Mouse (Mus musculus): ENCODE results near the gene Grb2.

DNA sequence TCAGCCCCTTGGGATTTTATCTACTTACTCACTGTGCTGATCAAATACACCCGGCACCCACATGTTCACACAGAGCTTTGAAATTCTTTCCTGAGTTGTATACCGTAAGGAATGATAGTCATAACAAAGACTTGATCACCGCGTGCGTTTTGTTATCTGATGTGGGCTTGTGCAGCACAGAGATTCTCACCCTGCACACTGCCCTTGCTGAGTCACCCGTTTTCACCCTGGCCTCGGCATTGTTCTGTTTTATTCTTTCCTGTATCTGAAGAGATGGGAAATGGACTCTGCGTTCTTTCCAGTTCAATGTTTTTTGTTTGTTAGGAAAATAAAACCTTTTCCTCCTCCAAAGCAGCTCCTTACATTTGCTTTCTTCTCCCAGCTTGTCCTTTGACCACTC lies 38.4 kb upstream of the Grb2 start:
- TF ChIP-seq GATA1 (IDR thresholded peaks at IDR 0.05; ENCODE audit: low read length) (peak; percentile 62), TAL1 (IDR thresholded peaks at IDR 0.05; ENCODE audit: low read length) (no peak)
